Mouse (Mus musculus): ENCODE results near the gene Abcc12.

- TF ChIP-seq POLR2A (IDR thresholded peaks at IDR 0.05; ENCODE audit: insufficient read depth, low read depth, low read length) = no peak
- no peak for TF ChIP-seq CTCF (IDR thresholded peaks at IDR 0.05)
These were observed 79.1 kb downstream of the Abcc12 start for GRCm38 (mm10) chr8:86501341-86501740.

All from heart, adult 2 months (tissue).